Mouse (Mus musculus) heart, embryonic 12.5 days (tissue): ENCODE measurements around the gene Gnb1l. TPM values are rescaled to one million over a fixed set of nuclear protein-coding genes. Genes with fewer than 3 reads are reported as not detected.

ENCODE experiments used
- ATAC-seq: fragments of 200-750 bp; cut with Nextera tagmentation; 2 replicates; pipeline ENCODE4 v1.8.0; 2017; ENCODE audit warnings: moderate TSS enrichment, moderate library complexity; ENCODE audit not compliant: insufficient number of reproducible peaks, low FRiP score
- H3K27ac ChIP-seq: fragments of 300-500 bp; sonication (generic); 2 replicates; pipeline ENCODE4 v1.5.1; 2016; ENCODE audit warnings: mild to moderate bottlenecking, moderate library complexity; ENCODE audit not compliant: poor library complexity, severe bottlenecking
- H3K27me3 ChIP-seq: fragments of 300-500 bp; sonication (generic); replicated peaks from 2 replicates; pipeline ENCODE4 v1.6.1; 2016; ENCODE audit warnings: mild to moderate bottlenecking, moderate library complexity
- H3K36me3 ChIP-seq: fragments of 300-500 bp; sonication (generic); 2 replicates; pipeline ENCODE4 v1.6.1; 2016; ENCODE audit warnings: mild to moderate bottlenecking, moderate library complexity
- H3K4me1 ChIP-seq: fragments of 300-500 bp; sonication (generic); replicated peaks from 2 replicates; pipeline ENCODE4 v1.6.1; 2016; ENCODE audit warnings: mild to moderate bottlenecking
- H3K4me2 ChIP-seq: fragments of 300-500 bp; sonication (generic); 2 replicates; pipeline ENCODE4 v1.6.1; 2016; ENCODE audit warnings: mild to moderate bottlenecking, moderate library complexity
- H3K4me3 ChIP-seq: fragments of 300-500 bp; sonication (generic); 2 replicates; pipeline ENCODE4 v1.5.1; 2016; ENCODE audit warnings: mild to moderate bottlenecking
- H3K9ac ChIP-seq: fragments of 300-500 bp; sonication (generic); 2 replicates; pipeline ENCODE4 v1.6.1; 2016; ENCODE audit warnings: mild to moderate bottlenecking, moderate library complexity
- H3K9me3 ChIP-seq: fragments of 300-500 bp; sonication (generic); replicated peaks from 2 replicates; pipeline ENCODE4 v1.6.1; 2016; ENCODE audit warnings: mild to moderate bottlenecking, moderate library complexity
- WGBS: fragments of 180-500 bp; shearing (Covaris S2); methylation state at CpG from one replicate; pipeline ENCODE4 v1.1.7; 2016; 5-methylcytosine and 5-hydroxymethylcytosine counted together
- polyA plus RNA-seq: library from polyadenylated mRNA; unstranded; fragments of >200 nt; fragmentation: Nextera tagmentation; extraction: Ambion mirVana; gene quantifications from 2 replicates; pipeline ENCODE4 v1.2.1, GENCODE M21; 2016

Gnb1l gene
- polyA plus RNA-seq, 1 experiment from 2014 or later = 7.8 TPM

GRCm38 (mm10) chr16:18605705-18606104 lies 107.2 kb downstream of the Gnb1l start:
- Histone ChIP-seq H3K4me3 (no peak overlapping the region), H3K27ac (no peak overlapping the region), H3K9me3 (no peaks in the 10 kb centered on the region), H3K27me3 (peaks cover 37% of the 10 kb centered on the region), H3K4me2 (no peak overlapping the region), H3K36me3 (no peaks in the 10 kb centered on the region), H3K9ac (no peak overlapping the region), H3K4me1 (peaks cover 37% of the 10 kb centered on the region)
- no peak for ATAC-seq
- WGBS = 75% methylated on average over 5 of the region's 5 CpGs

DNA sequence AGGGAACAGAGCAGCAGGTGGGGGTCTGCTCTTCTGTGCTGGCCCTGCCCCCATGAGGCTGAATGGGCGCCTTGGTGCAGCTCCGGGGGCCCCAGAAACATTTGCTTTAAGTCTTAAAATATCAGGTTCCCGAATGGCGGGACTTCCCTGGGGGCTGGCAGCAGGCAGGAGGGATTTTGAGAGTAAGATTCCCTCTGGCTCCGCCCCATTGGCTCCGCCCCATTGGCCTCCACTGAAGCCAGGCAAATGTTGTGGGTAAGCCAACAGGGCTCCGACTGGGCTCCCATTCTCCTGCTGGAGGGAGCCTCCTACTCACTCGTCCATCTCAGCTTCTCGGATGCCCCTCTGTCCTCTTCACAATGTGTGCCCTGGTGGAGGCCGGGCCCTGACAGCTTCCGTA lies 109.7 kb downstream of the Gnb1l start:
- Histone ChIP-seq H3K27ac (no peak overlapping the region), H3K36me3 (no peaks in the 10 kb centered on the region), H3K4me3 (no peak overlapping the region; the same call in 1 of the 2 replicates), H3K4me1 (peaks cover 38% of the 10 kb centered on the region), H3K9me3 (no peaks in the 10 kb centered on the region), H3K27me3 (peaks cover 62% of the 10 kb centered on the region), H3K4me2 (0 out of 2 replicates have a peak overlapping the region, but pooled peaks have one; percentile 6), H3K9ac (no peak overlapping the region)
- ATAC-seq = no peak
- 11% methylated on average over 11 of the region's 11 CpGs for WGBS

DNA sequence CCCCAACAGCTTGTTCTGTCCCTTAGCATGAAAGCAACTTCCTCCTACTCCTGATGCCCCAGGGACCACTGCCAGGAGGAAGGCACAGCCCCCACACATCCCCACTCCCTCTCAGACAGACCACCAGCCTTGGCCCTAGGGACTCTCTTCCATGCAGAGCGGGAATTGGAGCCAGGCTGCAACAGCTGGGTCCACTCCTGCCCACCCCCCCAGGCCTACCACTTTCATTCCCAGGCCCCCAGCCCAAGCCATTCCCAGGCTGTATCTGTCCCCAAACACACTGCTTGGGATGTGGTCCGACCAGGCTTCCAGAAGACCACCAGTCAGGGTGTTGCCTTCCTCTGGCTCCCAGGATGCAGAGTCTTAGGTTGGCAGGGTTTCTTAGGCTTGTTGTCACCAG lies 110.6 kb downstream of the Gnb1l start:
- H3K4me3 ChIP-seq = no peak overlapping the region
- ATAC-seq = no peak
- H3K4me1 ChIP-seq = peaks cover 32% of the 10 kb centered on the region
- H3K9me3 ChIP-seq = no peaks in the 10 kb centered on the region
- no peak overlapping the region for H3K27ac ChIP-seq
- H3K27me3 ChIP-seq = peaks cover 69% of the 10 kb centered on the region
- no peak overlapping the region for H3K4me2 ChIP-seq
- 71% methylated on average over 2 of the region's 2 CpGs for WGBS
- H3K36me3 ChIP-seq = no peaks in the 10 kb centered on the region
- H3K9ac ChIP-seq = no peak overlapping the region

GRCm38 (mm10) chr16:18611752-18612151 lies 113.2 kb downstream of the Gnb1l start:
- no peak overlapping the region for H3K4me2 ChIP-seq
- H3K4me1 ChIP-seq = peaks cover 24% of the 10 kb centered on the region
- H3K36me3 ChIP-seq = no peaks in the 10 kb centered on the region
- H3K27ac ChIP-seq = no peak overlapping the region
- no peaks in the 10 kb centered on the region for H3K9me3 ChIP-seq
- ATAC-seq = no peak
- peaks cover 88% of the 10 kb centered on the region for H3K27me3 ChIP-seq
- no peak overlapping the region; the same call in 1 of the 2 replicates for H3K9ac ChIP-seq
- no peak overlapping the region for H3K4me3 ChIP-seq
- 40% methylated on average over 13 of the region's 13 CpGs for WGBS

GRCm38 (mm10) chr16:18613301-18613700 lies 114.8 kb downstream of the Gnb1l start:
- Histone ChIP-seq H3K36me3 (no peaks in the 10 kb centered on the region), H3K9me3 (no peaks in the 10 kb centered on the region), H3K27ac (no peak overlapping the region), H3K4me3 (no peak overlapping the region), H3K27me3 (peaks cover 93% of the 10 kb centered on the region), H3K4me2 (no peak overlapping the region), H3K9ac (no peak overlapping the region), H3K4me1 (peaks cover 24% of the 10 kb centered on the region)
- 75% methylated on average over 3 of the region's 3 CpGs for WGBS
- no peak for ATAC-seq

Other genes starting within 250 kb of the Gnb1l start
- gene Ranbp1, start 250.0 kb upstream of the Gnb1l start, polyA plus RNA-seq = 512 and 519 TPM in 2 replicates
- 1.2 and 1.7 TPM in 2 replicates for gene Gm49776, start 240.4 kb upstream of the Gnb1l start, polyA plus RNA-seq
- 24.0 and 24.9 TPM in 2 replicates for gene Dgcr8, start 209.5 kb upstream of the Gnb1l start, polyA plus RNA-seq
- 48.4 and 50.3 TPM in 2 replicates for gene Tango2, start 150.6 kb upstream of the Gnb1l start, polyA plus RNA-seq
- gene Arvcf, start 150.5 kb upstream of the Gnb1l start, polyA plus RNA-seq = 32.5 and 36.9 TPM in 2 replicates
- gene Txnrd2, start 72.3 kb upstream of the Gnb1l start, polyA plus RNA-seq = 34.9 and 37.2 TPM in 2 replicates
- gene Comt, start 71.9 kb upstream of the Gnb1l start, polyA plus RNA-seq = 88.2 and 90.8 TPM in 2 replicates
- 1.1 TPM in 2 replicates for gene Rtl10, start 188 bp downstream of the Gnb1l start, polyA plus RNA-seq
- 0.13 and 0.67 TPM in 2 replicates for gene Tbx1, start 92.0 kb downstream of the Gnb1l start, polyA plus RNA-seq
- 5.5 and 7.9 TPM in 2 replicates for gene Gp1bb, start 123.7 kb downstream of the Gnb1l start, polyA plus RNA-seq
- gene Gm49601, start 127.7 kb downstream of the Gnb1l start, polyA plus RNA-seq = 1.2 and 1.8 TPM in 2 replicates
- 6.3 and 6.5 TPM in 2 replicates for gene Sept5, start 131.2 kb downstream of the Gnb1l start, polyA plus RNA-seq